Mouse (Mus musculus): ENCODE data around the gene Vamp5.

The Vamp5 gene

DNA sequence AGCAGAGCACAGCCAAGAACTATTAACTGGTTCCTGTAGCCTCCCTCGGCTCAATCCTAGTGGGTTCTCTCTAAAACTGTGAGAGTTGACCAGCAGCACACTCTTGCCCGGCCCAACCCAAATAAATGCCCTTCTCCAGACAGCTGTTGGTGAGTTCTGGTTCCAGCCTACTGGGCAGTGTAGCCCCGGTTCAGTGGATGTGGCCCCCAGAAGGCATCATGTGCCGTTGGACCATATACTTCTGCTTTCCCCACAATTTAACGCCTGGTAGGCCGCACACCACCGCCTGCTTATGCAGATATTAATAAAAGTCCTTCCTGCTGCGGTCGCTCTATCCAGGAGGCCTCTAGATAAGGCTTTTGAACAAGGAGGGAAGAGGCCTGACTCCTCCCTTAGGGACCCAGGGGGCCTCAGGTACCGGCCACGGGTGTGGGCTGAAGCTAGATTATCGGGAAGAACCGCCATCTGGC lies 9.2 kb upstream of the Vamp5 start:
- DNase-seq = no peak

DNA sequence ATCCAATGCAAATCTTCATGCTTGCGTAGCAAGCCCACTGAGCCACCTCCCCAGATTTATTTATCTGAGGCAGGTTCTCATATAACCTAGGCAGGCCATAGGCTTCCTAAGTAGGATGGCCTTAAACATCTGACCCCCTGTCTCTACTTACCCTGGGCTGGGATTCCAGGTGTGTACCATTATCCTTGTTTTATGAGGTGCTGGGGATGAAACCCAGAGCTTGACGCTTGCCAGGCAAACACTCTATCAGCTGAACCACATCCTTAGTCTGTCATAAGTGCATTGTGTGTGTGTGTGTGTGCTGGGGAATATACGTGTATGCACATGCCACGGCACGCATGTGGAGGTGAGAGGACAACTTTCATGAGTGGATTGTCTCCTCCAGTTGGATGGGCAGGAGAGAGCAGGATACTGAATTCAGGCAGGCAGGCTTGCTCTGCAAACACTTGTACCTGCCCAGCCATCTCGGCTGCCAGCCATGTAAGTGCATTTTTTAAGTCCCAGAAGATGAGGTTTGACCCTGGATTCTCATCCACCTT lies 8.6 kb upstream of the Vamp5 start:
- no peak for DNase-seq

DNA sequence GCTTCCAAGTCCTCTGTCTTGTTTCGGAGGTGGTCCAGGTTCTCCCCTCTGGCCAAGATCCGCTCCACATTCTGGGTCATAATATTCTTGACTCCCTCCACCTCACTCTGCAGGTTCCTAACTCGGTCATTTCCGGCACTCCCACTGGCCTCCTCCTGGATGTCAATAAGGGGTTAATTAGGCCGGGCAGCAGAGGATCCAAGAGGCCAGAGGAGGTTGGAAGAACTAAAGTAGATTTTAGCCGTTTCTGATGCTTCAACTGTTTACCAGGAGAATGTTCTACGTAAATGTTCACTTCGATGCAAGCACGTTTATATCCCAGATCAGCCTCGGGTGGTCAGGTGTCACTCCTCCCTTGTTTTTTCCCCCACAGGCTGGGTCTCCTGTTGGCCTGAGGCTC lies 8.0 kb upstream of the Vamp5 start:
- DNase-seq = no peak

DNA sequence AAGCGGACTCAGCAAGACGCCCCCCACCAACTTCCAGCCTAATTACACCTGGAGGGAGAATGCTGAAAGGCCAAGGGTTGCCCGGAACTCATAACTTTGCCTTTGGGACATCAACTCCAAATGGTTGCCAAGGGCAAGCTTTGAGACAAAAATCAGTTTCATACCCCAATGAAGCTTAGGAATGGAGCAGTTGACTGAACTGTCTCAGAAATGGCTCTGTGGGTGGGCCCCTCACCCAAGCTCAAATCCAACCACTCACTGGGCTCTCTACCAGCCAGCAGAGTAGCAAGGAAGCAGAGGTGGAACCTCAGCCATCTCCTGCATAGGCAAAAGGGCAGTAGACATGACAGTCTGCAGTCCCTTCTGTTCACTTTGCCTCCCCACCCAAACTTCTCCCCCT lies 7.5 kb upstream of the Vamp5 start:
- no peak for DNase-seq

DNA sequence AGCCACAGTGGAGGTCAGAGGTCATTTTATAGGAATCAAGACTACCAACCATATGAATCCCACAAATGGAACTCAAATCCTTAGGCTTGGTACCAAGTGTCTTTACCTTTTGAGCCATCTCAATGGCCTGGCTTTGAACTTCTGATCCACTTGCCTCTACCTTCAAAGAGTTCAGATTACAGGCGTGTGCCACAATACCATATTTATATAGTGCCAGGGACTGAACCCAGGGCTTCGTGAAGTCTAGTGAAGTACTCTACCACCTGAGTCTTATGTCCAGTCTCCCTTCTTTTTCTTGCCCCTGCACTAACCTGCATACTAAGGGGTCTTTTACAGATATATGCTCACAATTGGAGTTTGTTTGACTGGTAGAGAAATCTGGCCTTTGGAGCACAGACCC lies 6.3 kb upstream of the Vamp5 start:
- no peak for DNase-seq

DNA sequence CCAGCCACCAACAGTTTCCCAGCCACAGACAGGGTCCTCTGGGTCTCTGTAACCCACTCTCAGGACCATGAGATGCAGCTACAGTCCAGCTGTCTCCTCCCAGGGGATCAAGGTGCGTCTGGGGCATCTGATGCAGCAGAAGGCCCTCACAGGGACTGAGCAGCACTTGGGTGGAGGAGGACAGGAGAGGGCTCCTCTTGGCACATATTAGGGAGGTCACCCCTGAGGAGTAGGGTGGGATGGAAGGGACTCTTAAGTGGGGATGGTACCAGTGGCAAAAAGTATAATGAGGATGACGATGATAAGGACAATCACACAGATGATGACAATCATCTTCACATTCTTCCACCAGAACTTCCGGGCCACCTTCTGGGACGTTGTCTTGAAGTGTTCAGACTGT lies 5.0 kb upstream of the Vamp5 start:
- DNase-seq = no peak

DNA sequence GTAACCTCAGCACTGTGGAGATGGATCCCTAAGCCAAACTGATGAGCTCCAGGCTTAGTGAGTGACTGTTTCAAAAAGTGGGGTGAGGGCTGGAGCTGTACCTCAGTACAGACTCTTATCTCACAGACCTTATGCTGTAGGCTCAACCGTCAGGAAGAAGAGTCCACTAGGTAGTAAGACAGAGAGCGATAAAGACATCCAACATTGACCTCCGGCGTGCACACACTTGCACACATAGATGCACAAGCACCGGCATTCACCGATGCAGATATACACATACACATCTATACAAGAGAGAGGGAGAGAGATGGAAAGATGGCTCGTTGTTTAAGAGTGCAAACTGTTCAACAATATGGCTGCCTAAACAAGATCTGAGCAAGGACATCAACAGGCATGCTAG lies 3.7 kb upstream of the Vamp5 start:
- no peak for DNase-seq

DNA sequence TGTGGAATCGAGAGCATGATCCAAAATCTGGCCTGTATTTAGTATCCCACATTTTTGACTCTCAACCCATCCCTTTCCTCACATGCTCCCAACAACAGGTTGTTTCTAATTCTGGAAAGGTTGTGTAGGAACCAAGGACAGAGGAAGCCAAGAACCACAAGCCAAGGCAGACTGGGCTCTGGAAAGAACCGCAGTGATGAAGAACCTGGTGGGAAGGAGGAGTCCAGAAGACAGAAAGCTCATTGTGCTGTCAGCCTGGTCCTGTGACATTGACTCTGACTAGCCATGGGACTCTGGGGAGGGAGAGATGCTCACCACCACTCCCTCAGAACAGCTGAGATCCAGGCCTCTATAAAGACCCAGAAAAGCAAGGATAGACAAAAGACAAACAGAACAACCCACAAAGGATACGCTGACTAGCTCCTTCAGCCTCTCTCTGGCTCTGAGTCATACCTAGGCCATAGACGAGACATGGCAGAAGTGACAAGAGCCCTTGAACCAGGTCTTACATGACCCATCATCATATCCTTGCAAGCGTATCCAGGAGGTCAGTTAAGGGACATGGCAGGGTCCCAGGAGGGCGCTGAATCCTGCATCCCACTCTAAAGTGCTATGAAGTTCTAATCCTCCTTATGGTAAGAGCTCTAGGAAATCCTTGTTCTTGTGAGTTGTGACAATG lies 3.0 kb upstream of the Vamp5 start:
- DNase-seq = no peak

DNA sequence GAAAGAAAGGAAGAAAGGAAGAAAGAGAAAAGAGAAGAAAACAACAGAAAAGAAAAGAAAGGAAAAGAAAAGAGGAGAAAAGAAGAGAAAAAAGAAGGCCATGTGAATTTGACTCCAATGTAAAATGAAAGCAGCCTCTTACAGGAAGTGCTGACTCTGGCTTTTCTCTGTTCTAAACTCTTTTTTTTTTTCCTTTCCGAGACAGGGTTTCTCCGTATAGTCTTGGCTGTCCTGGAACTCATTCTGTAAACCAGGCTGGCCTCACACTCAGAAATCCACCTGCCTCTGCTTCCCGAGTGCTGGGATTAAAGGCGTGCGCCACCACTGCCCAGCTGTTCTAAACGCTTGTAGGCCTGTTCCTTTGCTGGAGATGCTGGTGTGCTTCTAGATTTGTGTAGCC lies 2.2 kb upstream of the Vamp5 start:
- DNase-seq = no peak

DNA sequence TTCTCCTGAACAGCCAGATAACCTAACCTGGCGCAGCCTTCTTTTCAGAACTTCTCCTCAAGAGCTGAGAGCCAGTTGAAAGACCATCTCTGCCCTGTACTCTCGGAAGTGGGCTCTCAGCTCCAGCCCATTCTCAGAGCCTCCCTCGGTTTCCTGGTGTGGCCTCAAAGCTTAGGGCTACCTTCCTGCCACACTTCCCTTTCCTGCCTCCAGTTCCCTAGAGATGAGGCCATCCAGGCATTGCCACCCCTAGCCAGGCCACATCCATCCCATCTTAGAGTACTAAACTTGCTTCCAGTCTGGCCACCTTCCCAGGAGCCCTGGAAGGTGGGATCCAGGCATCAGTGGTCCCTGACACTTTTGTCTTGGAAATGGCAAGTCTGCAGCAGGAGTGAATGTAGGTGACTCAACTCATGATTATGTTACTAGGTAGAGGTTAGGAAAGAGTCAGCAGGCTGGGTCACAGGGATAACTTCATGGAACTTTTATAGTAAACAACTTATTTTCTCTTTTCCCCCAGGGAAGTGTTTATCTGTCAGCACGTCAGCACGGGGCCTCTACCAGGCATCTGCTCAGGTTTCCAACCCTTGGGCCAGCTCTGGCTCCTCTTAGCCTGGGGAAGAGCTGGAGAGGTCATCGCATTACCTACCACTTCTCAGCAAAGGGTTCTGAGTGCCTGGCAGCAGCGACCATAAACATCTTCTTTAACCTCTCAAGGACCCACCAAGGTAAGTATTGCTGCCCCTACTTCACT lies 714 bp downstream of the Vamp5 start:
- no peak for DNase-seq

DNA sequence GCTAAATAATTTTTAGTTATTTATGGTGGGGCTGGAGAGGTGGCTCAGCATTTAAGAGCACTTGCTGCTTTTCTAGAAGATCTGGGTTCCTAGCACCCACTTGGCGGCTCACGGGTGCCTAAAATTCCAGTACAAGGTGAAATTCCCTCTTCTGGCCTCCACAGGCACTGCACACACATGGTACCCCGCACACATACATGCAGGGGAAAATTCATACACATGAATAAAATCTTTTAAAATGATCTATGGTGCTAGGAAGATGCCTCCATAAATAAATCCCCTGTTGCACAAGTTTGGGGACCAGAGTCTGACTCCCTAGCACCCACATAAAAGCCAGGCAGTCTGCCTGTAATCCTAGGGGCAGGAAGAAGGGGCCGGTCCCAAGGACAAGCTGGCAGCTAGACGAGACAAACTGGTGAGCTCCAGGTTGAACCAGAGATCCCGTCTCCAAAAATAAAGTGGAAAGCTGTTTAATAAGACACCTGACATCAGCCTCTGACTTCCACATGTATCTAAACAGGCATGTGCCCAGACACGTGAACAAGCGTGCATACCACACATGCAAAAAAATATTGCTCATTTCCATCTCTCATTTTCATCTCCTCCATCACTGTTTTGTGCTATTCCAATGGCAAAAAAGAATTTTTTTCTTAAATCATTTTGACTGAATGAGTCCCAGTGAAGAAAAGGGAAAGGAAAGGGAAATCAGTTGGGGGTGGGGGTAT lies 1.6 kb downstream of the Vamp5 start:
- no peak for DNase-seq

DNA sequence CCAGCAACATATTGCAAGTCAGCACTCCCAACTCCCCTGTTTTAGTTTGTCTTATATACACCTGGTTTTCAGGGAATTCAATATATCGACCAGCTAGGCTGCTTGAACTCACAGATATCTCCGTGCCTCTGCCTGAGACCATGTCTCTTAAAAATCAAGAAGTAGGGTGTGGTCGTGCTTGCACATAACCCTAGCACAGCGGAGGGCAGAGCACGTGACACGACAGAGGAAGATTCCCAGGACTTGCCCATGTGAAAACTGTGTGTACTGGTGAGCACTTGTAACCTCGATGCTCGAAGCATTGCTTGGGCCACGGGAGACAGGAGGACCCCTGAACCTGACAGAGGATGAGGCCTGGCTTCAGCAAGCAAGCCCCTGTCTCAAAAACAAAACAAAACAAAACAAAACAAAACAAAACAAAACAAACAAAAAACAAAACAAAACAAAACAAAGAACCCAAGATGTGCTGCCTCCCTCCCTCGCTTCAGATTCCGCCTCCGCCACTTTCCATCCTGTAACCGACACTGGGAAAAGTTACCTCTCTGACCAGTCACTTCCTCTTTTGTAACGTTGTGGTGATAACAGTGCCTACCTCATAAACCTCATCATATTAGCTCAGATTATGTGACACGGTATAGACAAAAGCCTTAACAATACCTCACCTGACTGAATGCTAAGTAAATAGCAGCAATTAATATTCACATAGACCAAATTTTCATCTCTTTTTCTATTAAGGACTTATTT lies 5.3 kb downstream of the Vamp5 start:
- DNase-seq = no peak

DNA sequence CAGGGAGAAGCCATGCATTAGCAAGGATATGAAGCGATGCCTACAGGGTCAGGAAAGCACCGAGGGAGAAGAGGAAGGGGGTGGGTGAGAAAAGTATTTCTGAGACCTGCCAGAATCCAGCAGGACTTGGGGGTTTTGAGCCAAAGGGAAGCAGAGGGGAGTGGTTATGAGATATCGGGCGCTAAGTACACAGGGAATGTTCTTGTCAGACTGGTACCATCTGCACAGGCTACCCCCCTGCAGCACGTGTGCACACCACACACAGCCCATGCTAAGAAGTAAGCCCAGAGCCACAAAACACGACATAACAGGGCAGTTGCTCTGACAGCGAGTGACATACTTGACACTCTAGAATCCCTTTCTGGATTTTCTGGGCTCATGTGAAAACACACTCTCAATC lies 6.1 kb downstream of the Vamp5 start:
- DNase-seq = no peak

DNA sequence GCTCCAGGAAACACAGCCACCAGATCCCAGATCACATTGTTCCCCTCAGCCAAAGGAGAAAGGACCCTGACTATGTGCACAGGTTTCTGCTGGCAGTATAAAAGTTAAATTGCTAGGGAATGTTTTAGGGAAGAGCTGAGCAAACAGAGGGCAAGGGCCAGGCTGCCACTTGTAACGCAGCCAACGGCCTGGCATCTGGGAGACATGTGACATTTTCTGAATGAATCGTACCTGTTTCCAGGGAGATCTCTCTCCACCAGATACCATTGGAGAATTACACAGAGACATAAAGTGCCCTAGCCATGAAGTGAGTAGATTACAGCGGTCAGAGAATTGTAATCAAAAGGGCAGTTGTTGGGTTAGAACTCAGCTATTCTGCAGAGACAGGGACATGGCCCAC lies 7.1 kb downstream of the Vamp5 start:
- DNase-seq = no peak

DNA sequence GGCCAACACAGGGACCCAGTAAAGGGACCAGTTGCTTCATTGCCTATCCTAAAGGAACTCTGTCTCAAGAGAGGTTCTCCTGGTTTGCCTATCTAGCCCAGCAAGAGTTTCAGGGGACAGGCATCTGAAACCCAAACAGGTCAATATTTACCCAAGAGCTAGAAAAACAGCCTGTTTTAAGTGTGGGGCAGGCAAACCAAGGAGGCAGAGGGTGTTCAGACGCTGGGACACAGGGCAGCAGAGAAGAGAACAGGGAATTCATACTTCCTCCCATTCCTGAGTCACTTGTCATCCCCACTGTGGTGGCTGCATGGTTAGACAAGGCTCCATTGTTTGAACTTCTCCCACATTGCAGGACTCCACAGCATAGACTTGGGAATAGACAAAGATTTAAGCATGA lies 8.7 kb downstream of the Vamp5 start:
- no peak for DNase-seq

DNA sequence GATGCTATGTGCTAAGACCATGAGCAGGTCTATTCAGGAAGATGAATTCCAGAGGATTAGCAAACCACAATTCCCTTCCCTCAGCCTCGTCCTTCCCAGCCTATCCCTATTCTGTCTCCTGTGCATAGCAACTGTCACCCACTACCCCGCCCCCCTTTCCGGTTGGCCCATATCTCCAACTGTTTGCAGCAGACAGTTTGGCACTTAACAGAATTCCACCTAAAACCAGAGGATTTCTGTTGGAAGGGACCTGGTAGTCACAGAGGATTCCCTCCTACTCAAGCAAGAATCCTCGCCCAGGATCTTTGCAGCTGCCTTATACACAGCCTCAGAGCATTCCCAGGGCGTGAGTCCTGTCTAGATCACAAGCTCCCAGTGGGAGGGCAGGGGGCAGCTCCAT lies 9.1 kb downstream of the Vamp5 start:
- no peak for DNase-seq

DNA sequence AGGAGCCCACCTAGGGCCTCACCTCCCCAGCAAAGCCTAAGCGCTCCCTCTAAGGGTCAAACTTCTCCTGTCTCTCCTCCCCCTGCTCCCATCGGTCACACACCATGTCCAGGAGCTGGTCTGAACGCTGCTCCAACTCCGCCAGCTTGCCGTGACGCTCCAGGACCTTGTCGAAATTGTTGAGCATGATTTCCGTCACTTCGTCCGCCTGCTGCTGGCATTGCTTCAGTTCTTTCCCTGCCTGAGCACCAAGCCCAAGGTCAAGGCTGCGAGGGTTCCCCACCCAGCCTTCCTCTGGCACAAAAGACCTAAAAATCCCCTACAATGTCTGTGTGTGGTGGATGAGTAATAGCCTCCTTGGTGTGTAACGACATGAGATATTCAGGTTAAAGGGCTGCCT lies 10.2 kb downstream of the Vamp5 start:
- DNase-seq = no peak

DNA sequence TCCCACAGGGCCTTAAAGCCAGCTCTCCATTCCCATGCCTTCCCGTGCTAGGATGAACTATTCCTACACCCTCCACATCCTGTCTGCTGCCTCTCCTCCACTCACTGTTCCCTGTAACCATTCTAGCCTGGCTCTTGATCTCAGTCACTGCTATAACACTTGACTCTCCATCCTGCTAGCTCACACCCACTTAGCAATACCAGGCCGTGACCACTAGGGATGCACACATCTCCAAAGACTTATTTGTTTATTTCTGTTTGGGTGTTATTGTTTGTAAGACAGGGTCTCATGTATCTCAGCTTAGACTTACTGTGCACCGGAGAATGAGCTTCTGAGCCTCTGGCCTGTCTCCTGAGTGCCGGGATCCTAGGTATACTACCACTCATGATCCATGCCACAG lies 10.7 kb downstream of the Vamp5 start:
- DNase-seq = no peak

DNA sequence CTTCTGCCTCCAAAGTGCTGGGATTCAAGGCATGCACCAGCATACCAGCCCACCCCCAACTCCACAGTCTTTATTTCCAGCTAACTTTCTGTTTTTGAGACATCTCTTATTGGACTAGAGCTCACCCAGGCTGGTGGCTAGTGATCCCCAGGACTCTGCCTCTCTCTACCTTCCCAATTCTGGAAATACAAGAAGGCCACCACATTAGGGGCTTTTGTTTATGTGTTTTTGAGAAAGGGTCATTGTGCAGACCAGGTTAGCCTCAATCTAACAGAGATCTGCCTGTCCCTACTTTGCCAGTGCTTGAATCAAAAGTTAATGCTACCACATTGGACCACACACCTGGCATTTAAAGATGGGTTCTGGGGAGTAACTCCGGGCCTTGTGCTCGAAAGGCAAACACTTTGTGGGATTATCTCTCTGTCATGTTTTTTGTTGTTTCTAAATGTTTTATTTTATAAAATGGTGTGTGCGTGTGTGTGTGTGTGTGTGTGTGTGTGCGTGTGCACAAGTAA lies 12.8 kb downstream of the Vamp5 start:
- DNase-seq = no peak

DNA sequence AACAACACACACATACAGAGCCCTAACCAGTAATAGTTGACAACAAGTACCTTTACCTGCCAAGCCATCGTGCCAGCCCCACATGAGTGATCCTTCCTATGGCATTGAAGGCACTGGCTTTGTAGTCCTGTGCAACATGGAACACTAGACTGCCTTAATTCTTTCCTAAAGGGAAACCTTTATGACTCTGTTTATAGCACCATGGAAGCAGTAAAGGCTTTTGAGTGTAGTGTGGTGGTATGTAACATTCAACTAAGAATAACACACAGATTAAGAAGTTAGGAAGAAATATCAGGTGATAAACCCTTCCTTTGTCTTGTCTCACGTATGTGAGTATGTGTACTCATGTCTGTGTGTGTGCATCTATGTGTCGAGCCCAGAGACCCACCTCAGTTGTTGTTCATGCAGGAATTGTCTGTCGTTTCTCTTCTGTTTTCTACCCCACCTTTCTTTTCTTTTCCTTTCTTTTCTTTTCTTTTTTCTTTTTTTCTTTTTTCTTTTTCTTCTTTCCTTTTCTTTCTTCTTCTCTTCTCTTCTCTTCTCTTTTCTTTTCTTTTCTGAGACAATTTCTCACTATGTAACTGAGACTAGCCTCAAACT lies 13.3 kb downstream of the Vamp5 start, which contains the start of gene Rnf181:
Gene Rnf181, minus strand, starts transcription at position 113 of the 600 bp plus-strand sequence.
- no peak for DNase-seq

DNA sequence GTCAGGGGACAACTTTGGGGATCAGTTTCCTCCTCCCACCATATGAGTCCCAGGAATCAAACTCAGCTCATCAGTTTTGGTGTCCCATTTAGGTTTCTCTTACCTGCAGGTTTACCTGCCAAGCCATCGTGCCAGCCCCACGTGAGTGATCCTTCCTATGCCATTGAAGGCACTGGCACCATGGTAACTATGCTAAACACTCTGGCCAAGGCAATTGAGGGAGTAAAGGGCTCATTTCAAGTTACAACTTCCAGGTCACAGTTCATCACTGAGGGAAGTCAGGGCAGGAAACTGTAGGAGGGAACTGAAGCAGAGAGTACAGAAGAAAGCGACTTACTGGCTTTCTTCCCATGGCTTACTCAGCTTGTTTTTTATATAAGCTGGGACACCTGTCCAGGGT lies 14.0 kb downstream of the Vamp5 start:
- DNase-seq = no peak

DNA sequence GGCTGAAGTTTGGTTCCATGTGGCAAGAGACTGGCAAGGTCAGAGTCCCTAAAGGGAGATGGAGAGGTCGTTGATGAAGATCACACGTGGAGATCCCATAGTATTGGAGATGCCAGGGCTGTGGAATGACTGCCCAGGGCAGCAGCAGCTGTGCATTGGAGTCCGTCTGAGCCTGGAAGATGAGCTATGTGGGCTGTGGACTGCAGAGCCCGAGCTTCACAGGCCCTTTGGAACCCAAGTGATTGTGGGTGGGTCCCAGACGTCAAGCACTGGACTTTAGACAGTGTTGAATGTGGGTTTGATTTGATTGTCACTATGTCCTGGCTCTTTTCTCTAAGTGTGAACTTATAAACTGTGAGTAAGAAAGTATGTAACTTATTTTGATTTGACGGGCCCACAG lies 15.3 kb downstream of the Vamp5 start:
- no peak for DNase-seq
